Mouse (Mus musculus) brain, embryonic 14.5 days (tissue): ENCODE results near the gene Odf3b.

ENCODE experiments used
- CTCF ChIP-seq: fragments of 200-500 bp; IDR thresholded peaks from 2 replicates; pipeline ENCODE4 v1.5.1; 2012; ENCODE audit warnings: inconsistent platforms, mild to moderate bottlenecking, moderate library complexity, borderline replicate concordance; ENCODE audit not compliant: insufficient read depth, insufficient read length; ENCODE audit errors: extremely low read depth
- POLR2A ChIP-seq: fragments of 200-500 bp; IDR thresholded peaks from 2 replicates; pipeline ENCODE4 v1.6.1; 2012; ENCODE audit warnings: mild to moderate bottlenecking, inconsistent platforms, borderline replicate concordance; ENCODE audit not compliant: poor library complexity, insufficient read depth, insufficient read length, severe bottlenecking; ENCODE audit errors: extremely low read depth

GRCm38 (mm10) chr15:89378831-89379401 lies at the start of gene Odf3b:
- TF ChIP-seq CTCF (no peak), POLR2A (no peak)
